Mouse (Mus musculus) liver, embryonic 14.5 days (tissue): ENCODE data around the gene Utrn.

ENCODE experiments used
- CTCF ChIP-seq: IDR thresholded peaks from 2 replicates; pipeline ENCODE4 v1.5.1; 2016; ENCODE audit warnings: antibody characterized with exemption, low read depth, control low read depth
- EP300 ChIP-seq: IDR thresholded peaks from 2 replicates; pipeline ENCODE4 v1.6.1; 2016; ENCODE audit warnings: antibody characterized with exemption, low read depth

- TF ChIP-seq CTCF (no peak), EP300 (no peak)
Observed at GRCm38 (mm10) chr10:12852416-12853195, 16.6 kb downstream of the Utrn start.
